Mouse (Mus musculus) C2C12 (cell line): ENCODE data around the gene Adamtsl5.

ENCODE experiments used
- CTCF ChIP-seq: IDR thresholded peaks from one replicate; pipeline ENCODE4 v1.5.1; 2011; ENCODE audit not compliant: control insufficient read depth, insufficient read depth, insufficient read length
- MAX ChIP-seq: IDR thresholded peaks from one replicate; pipeline ENCODE4 v1.6.1; 2011; ENCODE audit warnings: mild to moderate bottlenecking, control low read depth

- TF ChIP-seq CTCF = no peak
- TF ChIP-seq MAX = no peak
Measured at GRCm38 (mm10) chr10:80365736-80366135, 17.5 kb upstream of the Adamtsl5 start.
